Mouse (Mus musculus): ENCODE measurements around the gene Ccdc88c.
"Not testable (repeated sequence)": the region's sequence is repeated elsewhere in the genome, so short reads cannot be mapped to it uniquely, and the experiment has no call there.

Ccdc88c gene

GRCm38 (mm10) chr12:101017971-101018371 is 10.9 kb downstream of the Ccdc88c start:
- DNase-seq (ENCODE audit: extremely low spot score, low read depth, low spot score) = no peak

DNA sequence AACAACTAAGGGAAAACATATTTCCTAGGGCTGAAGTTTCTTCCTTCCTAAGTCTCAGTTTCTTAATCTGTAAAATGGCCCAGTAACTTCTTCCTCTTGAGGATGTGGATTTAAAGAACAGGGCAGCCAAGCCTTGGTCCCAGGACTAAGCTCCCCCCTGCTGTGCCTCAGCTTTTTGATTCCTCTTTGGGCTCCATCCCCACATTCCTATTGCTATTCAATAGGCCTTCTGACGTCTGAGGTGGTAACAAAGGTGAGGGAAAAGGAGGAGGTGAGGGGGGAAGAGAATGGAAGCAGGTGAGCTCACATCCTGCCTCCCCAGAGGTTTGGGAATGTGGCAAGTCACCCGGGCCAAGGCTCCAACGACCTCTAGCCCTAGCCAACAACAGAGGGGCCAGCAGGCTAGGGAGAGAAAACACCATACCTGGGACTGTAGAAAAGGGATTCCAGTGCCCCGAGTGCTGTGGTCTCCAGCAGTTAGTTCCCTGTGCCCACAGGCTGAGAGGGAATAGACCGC is 12.4 kb downstream of the Ccdc88c start:
- DNase-seq (ENCODE audit: extremely low spot score, low read depth, low spot score) = no peak

- DNase-seq (ENCODE audit: extremely low spot score, low read depth, low spot score) = no peak
These were observed 12.9 kb downstream of the Ccdc88c start for GRCm38 (mm10) chr12:101015926-101016325.

DNA sequence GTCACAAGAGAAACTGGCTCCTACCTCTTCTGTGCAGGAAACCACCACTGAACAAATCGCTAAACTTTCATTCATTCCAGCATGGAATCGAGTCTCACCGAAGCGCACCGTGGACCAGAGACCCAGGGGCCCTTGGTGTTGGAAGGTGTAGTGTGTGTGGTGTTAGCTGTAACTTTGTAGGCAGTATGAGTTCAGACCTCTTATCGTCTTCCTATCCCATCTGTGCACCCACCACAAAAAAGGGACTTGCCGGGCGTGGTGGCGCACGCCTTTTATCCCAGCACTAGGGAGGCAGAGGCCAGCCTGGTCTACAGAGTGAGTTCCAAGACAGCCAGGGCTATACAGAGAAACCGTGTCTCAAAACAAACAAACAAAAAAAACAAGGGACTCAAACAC is 13.7 kb downstream of the Ccdc88c start:
- no peak for DNase-seq (ENCODE audit: extremely low spot score, low read depth, low spot score)

- no peak for DNase-seq (ENCODE audit: extremely low spot score, low read depth, low spot score)
These were observed 14.2 kb downstream of the Ccdc88c start for GRCm38 (mm10) chr12:101014549-101015164.

GRCm38 (mm10) chr12:101013668-101014067 is 15.2 kb downstream of the Ccdc88c start:
- DNase-seq (ENCODE audit: extremely low spot score, low read depth, low spot score) = not testable (repeated sequence)

- no peak for DNase-seq (ENCODE audit: extremely low spot score, low read depth, low spot score)
These were observed 15.7 kb downstream of the Ccdc88c start for GRCm38 (mm10) chr12:101013078-101013665.

GRCm38 (mm10) chr12:101012197-101013077 is 16.4 kb downstream of the Ccdc88c start:
- no peak for DNase-seq (ENCODE audit: extremely low spot score, low read depth, low spot score)

DNA sequence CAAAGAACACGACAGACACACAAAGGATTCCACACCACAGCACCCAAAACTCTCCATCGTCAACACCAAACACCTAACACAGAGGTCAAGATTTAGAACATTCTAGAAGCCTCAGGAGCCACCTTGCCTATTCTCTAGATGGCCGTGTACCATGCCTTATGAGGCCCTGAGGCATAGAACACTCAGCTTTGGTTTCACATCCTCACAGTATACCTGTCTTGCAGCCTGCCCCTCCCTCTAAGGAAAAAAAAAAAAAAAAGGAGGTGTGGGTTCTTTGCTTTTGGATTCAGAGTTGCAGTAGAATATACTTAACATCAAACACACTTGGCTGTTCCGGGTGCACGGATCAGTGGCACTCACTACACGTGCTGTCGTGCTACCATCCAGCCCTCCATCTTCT is 17.8 kb downstream of the Ccdc88c start:
- no peak for DNase-seq (ENCODE audit: extremely low spot score, low read depth, low spot score)

GRCm38 (mm10) chr12:101010148-101010920 is 18.5 kb downstream of the Ccdc88c start:
- no peak for DNase-seq (ENCODE audit: extremely low spot score, low read depth, low spot score)

DNA sequence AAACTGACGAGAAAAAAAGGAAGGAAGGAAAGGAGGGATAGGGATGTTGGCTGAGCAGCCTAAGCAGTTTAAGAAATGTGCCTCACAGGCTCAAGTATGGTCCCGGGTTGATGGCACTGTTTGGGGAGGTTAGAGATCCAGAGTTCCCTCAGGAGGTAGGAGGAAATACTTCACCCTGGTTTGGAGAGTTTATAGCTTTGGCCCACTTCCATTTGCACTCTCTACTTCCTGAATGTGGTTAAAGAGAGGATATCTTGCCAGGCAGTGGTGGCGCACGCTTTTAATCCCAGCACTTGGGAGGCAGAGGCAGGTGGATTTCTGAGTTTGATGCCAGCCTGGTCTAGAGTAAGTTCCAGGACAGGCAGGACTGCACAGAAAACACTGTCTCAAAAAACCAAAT is 19.6 kb downstream of the Ccdc88c start:
- DNase-seq (ENCODE audit: extremely low spot score, low read depth, low spot score) = no peak

GRCm38 (mm10) chr12:101008648-101009047 is 20.2 kb downstream of the Ccdc88c start:
- DNase-seq (ENCODE audit: extremely low spot score, low read depth, low spot score) = no peak

GRCm38 (mm10) chr12:101007968-101008481 is 20.8 kb downstream of the Ccdc88c start:
- no peak for DNase-seq (ENCODE audit: extremely low spot score, low read depth, low spot score)

DNA sequence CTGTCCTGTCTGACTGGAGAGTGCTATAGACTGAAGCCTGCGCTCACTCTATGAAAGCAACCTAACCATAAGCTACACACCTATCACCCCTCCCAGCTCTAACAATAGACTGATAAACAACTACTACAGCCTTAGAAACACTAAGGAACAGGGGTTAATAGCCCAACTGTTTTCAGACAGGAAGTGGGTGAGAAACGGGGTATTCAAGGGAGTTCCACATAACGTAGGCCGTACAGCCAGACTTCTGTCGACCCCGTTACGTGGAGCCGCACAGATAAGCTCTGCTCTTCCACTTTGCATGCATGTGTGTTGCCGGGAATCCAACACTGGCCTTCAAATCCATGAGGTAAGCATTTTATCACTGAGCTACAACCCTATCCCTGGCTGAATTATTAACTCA is 21.4 kb downstream of the Ccdc88c start:
- no peak for DNase-seq (ENCODE audit: extremely low spot score, low read depth, low spot score)

DNA sequence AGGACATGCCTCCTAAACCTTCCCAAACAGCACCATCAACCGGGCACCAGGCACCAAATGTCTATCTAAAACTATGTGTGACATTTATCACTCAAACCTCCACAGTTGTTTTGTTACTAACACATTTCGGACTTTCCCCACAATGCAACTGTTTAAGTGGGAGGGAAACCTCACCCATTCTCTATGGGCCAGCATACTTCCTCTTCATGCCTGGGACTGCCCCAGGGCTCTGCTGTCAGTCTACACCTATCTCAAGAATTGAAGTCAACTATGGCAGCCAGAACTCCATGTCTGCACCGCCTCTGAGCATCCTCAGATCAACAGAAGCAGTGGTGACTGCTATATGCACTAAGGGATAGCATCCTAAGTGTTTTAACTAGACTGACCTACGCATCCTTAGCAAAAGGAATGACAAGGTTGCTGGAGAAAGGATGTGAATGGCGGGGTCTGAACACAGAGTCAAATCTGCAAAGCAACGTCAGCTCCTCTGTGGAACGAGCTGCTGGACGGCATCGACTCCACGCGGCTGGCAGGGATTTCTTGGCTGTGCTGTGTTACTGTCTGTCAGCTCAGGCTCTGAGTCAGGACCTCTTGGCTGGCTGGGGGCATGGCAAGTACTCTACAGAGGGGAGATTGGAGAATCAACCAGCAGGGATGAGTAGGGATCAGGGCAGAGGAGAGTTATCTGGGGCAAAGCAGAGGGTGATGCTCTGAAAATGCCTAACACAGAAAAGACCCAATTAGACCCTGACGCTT is 23.0 kb downstream of the Ccdc88c start:
- DNase-seq (ENCODE audit: extremely low spot score, low read depth, low spot score) = no peak

DNA sequence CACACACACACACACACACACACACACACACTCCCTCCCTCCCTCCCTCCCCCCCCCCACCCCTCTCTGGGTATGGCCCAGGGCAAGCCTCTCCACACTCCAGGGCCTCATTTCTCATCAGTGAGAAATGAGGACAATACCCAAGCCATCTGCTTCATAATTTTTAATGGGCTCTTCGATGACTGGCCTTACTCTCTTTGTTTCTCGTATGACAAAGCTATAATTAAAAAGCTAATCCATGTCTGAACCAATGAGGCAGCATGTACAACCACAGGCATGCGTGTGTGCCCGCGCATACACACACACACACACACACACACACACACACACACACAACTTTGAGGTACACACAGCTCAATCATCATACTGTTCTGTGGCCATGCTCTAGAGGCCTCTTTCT is 23.9 kb downstream of the Ccdc88c start:
- DNase-seq (ENCODE audit: extremely low spot score, low read depth, low spot score) = no peak

- no peak for DNase-seq (ENCODE audit: extremely low spot score, low read depth, low spot score)
These were observed 25.9 kb downstream of the Ccdc88c start for GRCm38 (mm10) chr12:101002801-101003513.

GRCm38 (mm10) chr12:100999061-100999954 is 29.5 kb downstream of the Ccdc88c start:
- DNase-seq (ENCODE audit: extremely low spot score, low read depth, low spot score) = no peak
